Mouse (Mus musculus): ENCODE measurements around the gene Isg15. TPM values are rescaled to one million over a fixed set of nuclear protein-coding genes. Genes with fewer than 3 reads are reported as not detected.

The Isg15 gene
- 0.67 and 0.79 TPM in 2 replicates for total RNA-seq (2012; rRNA removed)

DNA sequence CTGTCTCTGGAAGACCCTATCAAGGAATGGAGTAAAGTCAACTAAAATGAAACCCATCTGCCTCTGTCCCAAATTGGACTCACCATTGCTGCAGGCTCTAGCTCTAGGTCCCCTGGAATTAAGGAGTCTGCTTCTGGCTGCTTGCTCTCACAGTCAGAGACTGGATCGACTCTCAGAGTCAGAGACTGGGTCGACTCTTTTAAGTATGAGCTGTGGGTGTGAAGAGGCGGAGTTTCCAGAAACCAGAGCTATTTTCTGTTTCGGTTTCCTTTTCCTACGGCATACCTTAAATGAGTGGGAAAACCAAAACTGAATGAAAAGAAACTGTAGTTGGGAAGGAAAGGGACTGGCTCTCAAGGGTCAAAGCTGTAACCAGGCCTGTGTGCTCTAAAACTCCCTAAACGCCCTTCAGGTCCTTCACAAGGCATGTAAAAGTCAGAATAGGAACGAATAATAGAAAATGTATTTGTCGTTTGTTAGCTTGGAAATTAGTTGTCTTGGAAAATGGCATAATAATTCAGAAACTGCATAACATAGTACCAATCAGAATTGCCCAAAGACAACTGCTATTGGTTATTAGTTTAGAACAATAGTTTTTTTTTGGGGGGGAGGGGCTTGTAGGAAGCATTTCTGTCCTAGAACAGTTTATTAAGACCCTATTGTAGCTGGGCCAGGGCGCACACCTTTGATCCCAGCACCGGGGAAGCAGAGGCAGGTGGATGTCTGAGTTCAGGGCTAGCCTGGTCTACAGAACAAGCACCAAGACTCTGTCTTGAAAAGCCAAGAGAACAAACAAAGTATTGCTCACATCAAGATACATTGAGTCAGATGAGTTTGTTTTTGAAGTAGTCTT, at the start of gene Isg15:
Gene Isg15 (minus strand): TSS at position 196 of the 853 bp plus-strand sequence.
- Histone ChIP-seq H3K27ac (ENCODE audit: insufficient read depth, low read depth, low read length, poor library complexity, severe bottlenecking) (no peak within 1 kb of the TSS), H3K9me3 (ENCODE audit: control insufficient read depth, insufficient read depth, low read depth, low read length) (no peaks in the 10 kb centered on the region), H3K4me3 (ENCODE audit: insufficient read depth in 1 of 2, low read depth in 1 of 2, low read length in 2 of 2, poor library complexity in 1 of 2, severe bottlenecking in 1 of 2) (no peak within 1 kb of the TSS), H3K36me3 (ENCODE audit: control insufficient read depth, insufficient read depth, low read length, poor library complexity, severe bottlenecking) (no peaks in the 10 kb centered on the region), H3K4me1 (ENCODE audit: control insufficient read depth in 2 of 2, insufficient read depth in 2 of 2, low read length in 2 of 2, poor library complexity in 1 of 2) (peaks cover 0 to 11% of the 10 kb centered on the region in 2 experiments; a peak in 2 of 4 replicates), H3K9ac (ENCODE audit: insufficient read depth, low read depth, low read length, poor library complexity, severe bottlenecking) (no peak within 1 kb of the TSS)
- no peak for TF ChIP-seq CHD2 (IDR thresholded peaks at IDR 0.05; ENCODE audit: low read depth, low read length)
- TF ChIP-seq ZC3H11A (IDR thresholded peaks at IDR 0.05; ENCODE audit: borderline replicate concordance, low read depth, low read length): no peak
- TF ChIP-seq MAFK (IDR thresholded peaks at IDR 0.05; ENCODE audit: insufficient read depth, low read depth, low read length): no peak
- no peak for TF ChIP-seq HCFC1 (IDR thresholded peaks at IDR 0.05; ENCODE audit: borderline replicate concordance, insufficient read depth, low read length)
- TF ChIP-seq ZNF384 (IDR thresholded peaks at IDR 0.05; ENCODE audit: low read depth, low read length): no peak
- in situ Hi-C loops (cut with MboI; ENCODE audit: low sequenced_read_pairs in 2 of 2, unreplicated experiment in 2 of 2): no loop called here
- DNase-seq (ENCODE audit: low read depth, low spot score): no peak

- Histone ChIP-seq H3K27ac (ENCODE audit: insufficient read depth, low read depth, low read length, poor library complexity, severe bottlenecking) (no peak overlapping the region), H3K9ac (ENCODE audit: insufficient read depth, low read depth, low read length, poor library complexity, severe bottlenecking) (no peak overlapping the region), H3K4me1 (ENCODE audit: control insufficient read depth in 2 of 2, insufficient read depth in 2 of 2, low read length in 2 of 2, poor library complexity in 1 of 2) (peaks cover 0 to 5% of the 10 kb centered on the region in 2 experiments; a peak in 1 of 4 replicates), H3K4me3 (ENCODE audit: insufficient read depth in 1 of 2, low read depth in 1 of 2, low read length in 2 of 2, poor library complexity in 1 of 2, severe bottlenecking in 1 of 2) (no peak overlapping the region), H3K9me3 (ENCODE audit: control insufficient read depth, insufficient read depth, low read depth, low read length) (peaks cover 17% of the 10 kb centered on the region), H3K36me3 (ENCODE audit: control insufficient read depth, insufficient read depth, low read length, poor library complexity, severe bottlenecking) (peaks cover 46% of the 10 kb centered on the region)
- no peak for TF ChIP-seq MAFK (IDR thresholded peaks at IDR 0.05; ENCODE audit: insufficient read depth, low read depth, low read length)
- TF ChIP-seq HCFC1 (IDR thresholded peaks at IDR 0.05; ENCODE audit: borderline replicate concordance, insufficient read depth, low read length): no peak
- no peak for TF ChIP-seq CHD2 (IDR thresholded peaks at IDR 0.05; ENCODE audit: low read depth, low read length)
- no peak for TF ChIP-seq ZNF384 (IDR thresholded peaks at IDR 0.05; ENCODE audit: low read depth, low read length)
- TF ChIP-seq ZC3H11A (IDR thresholded peaks at IDR 0.05; ENCODE audit: borderline replicate concordance, low read depth, low read length): no peak
- in situ Hi-C loops (cut with MboI; ENCODE audit: low sequenced_read_pairs in 2 of 2, unreplicated experiment in 2 of 2): no loop called here
- DNase-seq (ENCODE audit: low read depth, low spot score): no peak
Measured at GRCm38 (mm10) chr4:156249567-156249966, 48.9 kb upstream of the Isg15 start.

DNA sequence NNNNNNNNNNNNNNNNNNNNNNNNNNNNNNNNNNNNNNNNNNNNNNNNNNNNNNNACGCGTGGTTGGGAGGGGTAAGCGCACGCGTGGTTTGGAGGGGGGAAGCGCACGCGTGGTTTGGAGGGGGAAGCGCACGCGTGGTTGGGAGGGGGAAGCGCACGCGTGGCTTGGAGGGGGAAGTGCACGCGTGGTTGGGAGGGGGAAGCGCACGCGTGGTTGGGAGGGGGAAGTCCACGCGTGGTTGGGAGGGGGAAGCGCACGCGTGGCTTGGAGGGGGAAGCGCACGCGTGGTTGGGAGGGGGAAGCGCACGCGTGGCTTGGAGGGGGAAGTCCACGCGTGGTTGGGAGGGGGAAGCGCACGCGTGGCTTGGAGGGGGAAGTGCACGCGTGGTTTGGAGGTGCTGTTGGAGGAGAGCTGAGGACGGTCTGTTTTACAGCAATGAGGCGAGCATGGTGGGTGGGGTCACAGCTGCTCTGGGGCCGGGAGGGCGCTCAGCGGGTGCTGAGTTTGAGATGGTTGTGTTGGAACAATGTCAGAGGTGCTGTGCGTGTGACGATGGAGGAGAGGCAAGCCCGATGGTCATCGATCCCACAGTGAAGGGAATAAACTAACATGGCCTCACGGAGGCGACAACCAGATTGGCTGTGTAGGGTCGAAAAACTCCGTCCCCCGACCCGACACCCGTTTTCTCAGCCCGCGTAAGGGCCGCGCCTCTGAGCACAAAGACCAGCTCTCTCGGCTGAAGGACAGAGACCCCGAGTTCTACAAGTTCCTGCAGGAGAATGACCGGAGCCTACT, 36.2 kb upstream of the Isg15 start:
- TF ChIP-seq MAFK (IDR thresholded peaks at IDR 0.05; ENCODE audit: insufficient read depth, low read depth, low read length): no peak
- no peak for TF ChIP-seq HCFC1 (IDR thresholded peaks at IDR 0.05; ENCODE audit: borderline replicate concordance, insufficient read depth, low read length)
- no peak for TF ChIP-seq ZNF384 (IDR thresholded peaks at IDR 0.05; ENCODE audit: low read depth, low read length)
- TF ChIP-seq CHD2 (IDR thresholded peaks at IDR 0.05; ENCODE audit: low read depth, low read length): no peak
- TF ChIP-seq ZC3H11A (IDR thresholded peaks at IDR 0.05; ENCODE audit: borderline replicate concordance, low read depth, low read length): no peak
- DNase-seq (ENCODE audit: low read depth, low spot score): no peak
- in situ Hi-C loops (cut with MboI; ENCODE audit: low sequenced_read_pairs in 2 of 2, unreplicated experiment in 2 of 2): no loop called here

GRCm38 (mm10) chr4:156235808-156236533, 35.4 kb upstream of the Isg15 start, which contains the start of gene Noc2l:
Noc2l (plus strand) TSS chr4:156236010.
- Histone ChIP-seq H3K9me3 (ENCODE audit: control insufficient read depth, insufficient read depth, low read depth, low read length) (peaks cover 2% of the 10 kb centered on the region; the same call in 1 of the 2 replicates), H3K4me1 (ENCODE audit: control insufficient read depth in 2 of 2, insufficient read depth in 2 of 2, low read length in 2 of 2, poor library complexity in 1 of 2) (peaks cover 0 to 11% of the 10 kb centered on the region in 2 experiments; a peak in 1 of 4 replicates), H3K4me3 (ENCODE audit: insufficient read depth in 1 of 2, low read depth in 1 of 2, low read length in 2 of 2, poor library complexity in 1 of 2, severe bottlenecking in 1 of 2) (peak within 1 kb of the TSS; percentile 98), H3K27ac (ENCODE audit: insufficient read depth, low read depth, low read length, poor library complexity, severe bottlenecking) (peak within 1 kb of the TSS; percentile 79), H3K9ac (ENCODE audit: insufficient read depth, low read depth, low read length, poor library complexity, severe bottlenecking) (peak within 1 kb of the TSS; percentile 99), H3K36me3 (ENCODE audit: control insufficient read depth, insufficient read depth, low read length, poor library complexity, severe bottlenecking) (peaks cover 54% of the 10 kb centered on the region)
- TF ChIP-seq ZNF384 (IDR thresholded peaks at IDR 0.05; ENCODE audit: low read depth, low read length) (no peak), ZC3H11A (IDR thresholded peaks at IDR 0.05; ENCODE audit: borderline replicate concordance, low read depth, low read length) (no peak), HCFC1 (IDR thresholded peaks at IDR 0.05; ENCODE audit: borderline replicate concordance, insufficient read depth, low read length) (peak; percentile 72; the same call in 1 of the 2 replicates), MAFK (IDR thresholded peaks at IDR 0.05; ENCODE audit: insufficient read depth, low read depth, low read length) (no peak)
- peak; percentile 80 for DNase-seq (ENCODE audit: low read depth, low spot score)
- in situ Hi-C loops (cut with MboI; ENCODE audit: low sequenced_read_pairs in 2 of 2, unreplicated experiment in 2 of 2): no loop called here

More for the DNA sequence above, 36.2 kb upstream of the Isg15 start:
- H3K27ac ChIP-seq (ENCODE audit: insufficient read depth, low read depth, low read length, poor library complexity, severe bottlenecking): no peak overlapping the region
- peaks cover 55% of the 10 kb centered on the region for H3K36me3 ChIP-seq (ENCODE audit: control insufficient read depth, insufficient read depth, low read length, poor library complexity, severe bottlenecking)
- peak overlapping the region; percentile 75 for H3K9ac ChIP-seq (ENCODE audit: insufficient read depth, low read depth, low read length, poor library complexity, severe bottlenecking)
- peak overlapping the region; percentile 86 to 98 for H3K4me3 ChIP-seq (ENCODE audit: insufficient read depth in 1 of 2, low read depth in 1 of 2, low read length in 2 of 2, poor library complexity in 1 of 2, severe bottlenecking in 1 of 2)
- H3K4me1 ChIP-seq (ENCODE audit: control insufficient read depth in 2 of 2, insufficient read depth in 2 of 2, low read length in 2 of 2, poor library complexity in 1 of 2): peaks cover 0 to 11% of the 10 kb centered on the region in 2 experiments; a peak in 1 of 4 replicates
- peaks cover 3% of the 10 kb centered on the region; the same call in 1 of the 2 replicates for H3K9me3 ChIP-seq (ENCODE audit: control insufficient read depth, insufficient read depth, low read depth, low read length)

Measured in ES-E14 (cell line).